Mouse (Mus musculus) ES-Bruce4 (cell line): ENCODE measurements at regions not wholly inside any gene's neighbourhood (a gene's known extent, or its start where the extent isn't known, plus 50 kb on each side); places are given as distances from the start of the nearest gene placed in this dataset.

Experiments
- CTCF ChIP-seq: IDR thresholded peaks from one replicate; pipeline ENCODE4 v1.8.1; 2011; ENCODE audit warnings: low read depth, low read length
- EP300 ChIP-seq: IDR thresholded peaks from 2 replicates; pipeline ENCODE4 v1.6.1; 2011; ENCODE audit warnings: low read depth, low read length; ENCODE audit not compliant: insufficient read depth
- POLR2A ChIP-seq: IDR thresholded peaks from one replicate; pipeline ENCODE4 v1.8.1; 2011; ENCODE audit warnings: low read length; ENCODE audit not compliant: insufficient read depth

DNA sequence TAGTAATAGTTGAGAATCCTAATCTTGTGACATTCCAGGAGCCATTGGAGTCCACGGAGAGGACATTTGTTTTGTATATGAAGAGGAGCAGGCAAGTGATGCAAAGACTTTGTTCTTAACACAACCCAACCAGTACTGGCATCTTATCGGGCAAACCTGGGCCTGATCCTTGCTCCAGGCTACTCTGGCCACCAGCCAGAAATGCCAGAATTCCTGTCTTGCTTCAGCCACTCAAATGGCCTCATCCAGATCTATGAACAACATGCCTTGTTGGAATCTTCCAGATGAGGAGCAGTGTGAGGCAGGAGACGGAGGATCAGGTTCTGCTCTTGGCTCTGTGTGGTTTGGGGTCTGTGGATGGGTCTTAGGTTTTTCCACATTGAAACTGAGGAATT, 233.1 kb downstream of the Enc1 start:
- TF ChIP-seq CTCF = no peak
- TF ChIP-seq POLR2A = no peak
- TF ChIP-seq EP300 = no peak
